Mouse (Mus musculus) spleen, postnatal 10 days (tissue): ENCODE data around the gene Rnf31.

Source experiments
- DNase-seq, 2 experiments: peaks; one replicate each; pipeline ENCODE4 v3.0.0; 2021 to 2022; ENCODE audit warnings: low spot score in 2 of 2

Gene Rnf31

GRCm38 (mm10) chr14:55591331-55591891 lies at the start of gene Rnf31:
TSS of gene Rnf31 (plus strand) at chr14:55591708.
- DNase-seq: peak; percentile 88 to 91

- peak; percentile 54 to 81 for DNase-seq
Measured at GRCm38 (mm10) chr14:55542268-55542667, 49.2 kb upstream of the Rnf31 start.

- no peak for DNase-seq
Measured at GRCm38 (mm10) chr14:55544334-55544733, 47.2 kb upstream of the Rnf31 start.

- DNase-seq: no peak
Measured at GRCm38 (mm10) chr14:55550191-55550590, 41.3 kb upstream of the Rnf31 start.

GRCm38 (mm10) chr14:55551347-55551746 lies 40.2 kb upstream of the Rnf31 start:
- no peak for DNase-seq

GRCm38 (mm10) chr14:55551794-55552193 lies 39.7 kb upstream of the Rnf31 start:
- no peak for DNase-seq

- no peak for DNase-seq
Measured at GRCm38 (mm10) chr14:55554635-55555034, 36.9 kb upstream of the Rnf31 start.

- no peak for DNase-seq
Measured at GRCm38 (mm10) chr14:55555788-55556187, 35.7 kb upstream of the Rnf31 start.

- DNase-seq: peak; percentile 65 to 90
Measured at GRCm38 (mm10) chr14:55557003-55557402, 34.5 kb upstream of the Rnf31 start.

- no peak for DNase-seq
Measured at GRCm38 (mm10) chr14:55557587-55557986, 33.9 kb upstream of the Rnf31 start.

- DNase-seq: no peak
Measured at GRCm38 (mm10) chr14:55558740-55559448, 32.6 kb upstream of the Rnf31 start.

- peak; percentile 88 to 93 for DNase-seq
Measured at GRCm38 (mm10) chr14:55559799-55560201, 31.7 kb upstream of the Rnf31 start, which contains the start of gene Dcaf11. TSS of gene Dcaf11 (plus strand) at chr14:55560006.

- peak; percentile 97 to 99 for DNase-seq
Measured at GRCm38 (mm10) chr14:55560202-55561073, 31.1 kb upstream of the Rnf31 start, which contains the start of gene A730061H03Rik. TSS of gene A730061H03Rik (minus strand) at chr14:55560406.

GRCm38 (mm10) chr14:55561860-55562259 lies 29.6 kb upstream of the Rnf31 start:
- DNase-seq: no peak

GRCm38 (mm10) chr14:55563249-55563648 lies 28.3 kb upstream of the Rnf31 start:
- no peak for DNase-seq

- no peak for DNase-seq
Measured at GRCm38 (mm10) chr14:55565748-55566147, 25.8 kb upstream of the Rnf31 start.

GRCm38 (mm10) chr14:55567496-55567895 lies 24.0 kb upstream of the Rnf31 start:
- DNase-seq: no peak

GRCm38 (mm10) chr14:55570588-55570987 lies 20.9 kb upstream of the Rnf31 start:
- DNase-seq: no peak

GRCm38 (mm10) chr14:55571760-55572159 lies 19.7 kb upstream of the Rnf31 start:
- no peak for DNase-seq

GRCm38 (mm10) chr14:55575302-55575701 lies 16.2 kb upstream of the Rnf31 start, which contains the start of gene Fitm1:
TSS of gene Fitm1 (plus strand) at chr14:55575617.
- DNase-seq: no peak

GRCm38 (mm10) chr14:55575711-55576110 lies 15.8 kb upstream of the Rnf31 start:
- DNase-seq: no peak

GRCm38 (mm10) chr14:55576376-55576775 lies 15.1 kb upstream of the Rnf31 start:
- no peak for DNase-seq
